Mouse (Mus musculus) adrenal gland, adult 18-20 months (tissue): ENCODE data around the gene Tbx19. TPM values are rescaled to one million over a fixed set of nuclear protein-coding genes. Genes with fewer than 3 reads are reported as not detected.
A peak's percentile ranks its signal among the peaks of the same experiment; 100 is the strongest.

ENCODE experiments used
- DNase-seq, 2 experiments: peaks; one replicate each; pipeline ENCODE4 v3.0.0; 2021 to 2022; ENCODE audit warnings: low spot score in 2 of 2
- total RNA-seq, 2 experiments: library from RNA; stranded (reverse); gene quantifications; 1 replicate in 1 of 2; 2 replicates in 1 of 2; pipeline ENCODE4 v1.2.3; 2021

Gene Tbx19
- total RNA-seq, 2 experiments from 2014 or later: not detected

- no peak for DNase-seq
Observed at GRCm38 (mm10) chr1:165185116-165185515, 24.5 kb upstream of the Tbx19 start.

DNA sequence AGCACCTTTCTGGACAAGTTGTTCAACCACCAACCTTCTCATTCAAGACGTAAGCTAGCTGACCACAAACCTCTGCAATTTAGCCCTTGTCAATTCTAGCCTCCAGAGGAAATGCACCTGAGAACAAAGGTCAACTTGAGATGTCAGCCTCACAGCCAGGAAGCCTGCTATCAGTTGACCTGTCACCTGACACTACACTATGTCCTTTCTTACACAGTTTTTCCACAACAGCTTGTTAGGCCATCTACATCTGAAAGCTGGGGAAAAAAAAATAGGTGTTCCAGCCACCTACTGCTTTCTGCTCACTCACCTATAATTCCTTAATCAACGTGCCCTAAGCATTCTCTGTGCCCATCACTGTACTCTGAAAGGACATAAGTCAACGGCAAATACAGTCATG, 23.6 kb upstream of the Tbx19 start:
- no peak for DNase-seq

- DNase-seq: no peak
Observed at GRCm38 (mm10) chr1:165183400-165183799, 22.8 kb upstream of the Tbx19 start.

DNA sequence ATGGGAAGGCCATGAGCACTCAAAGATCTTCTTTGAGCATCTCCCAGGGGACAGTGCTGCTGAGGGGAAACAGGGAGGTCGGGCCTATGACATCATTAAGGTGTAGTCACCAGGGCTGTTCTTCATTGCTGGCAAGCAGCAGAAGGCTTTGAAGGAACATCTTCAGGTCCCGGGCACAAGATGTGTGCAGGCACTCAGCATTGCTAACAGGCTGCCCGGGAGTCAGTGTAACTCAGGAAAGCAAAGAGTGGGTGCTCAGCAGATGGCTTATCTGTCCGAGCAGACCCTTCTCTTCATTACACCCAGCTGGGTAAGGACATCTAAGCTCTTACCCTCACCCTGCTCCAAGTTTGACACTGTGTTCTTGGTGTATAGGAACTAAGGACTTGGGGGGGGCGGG, 18.7 kb upstream of the Tbx19 start:
- no peak for DNase-seq

GRCm38 (mm10) chr1:165178075-165178474, 17.5 kb upstream of the Tbx19 start:
- no peak for DNase-seq

- no peak for DNase-seq
Observed at GRCm38 (mm10) chr1:165174059-165174616, 13.6 kb upstream of the Tbx19 start.

GRCm38 (mm10) chr1:165171277-165171676, 10.7 kb upstream of the Tbx19 start:
- no peak for DNase-seq

GRCm38 (mm10) chr1:165170157-165170556, 9.6 kb upstream of the Tbx19 start:
- DNase-seq: no peak

DNA sequence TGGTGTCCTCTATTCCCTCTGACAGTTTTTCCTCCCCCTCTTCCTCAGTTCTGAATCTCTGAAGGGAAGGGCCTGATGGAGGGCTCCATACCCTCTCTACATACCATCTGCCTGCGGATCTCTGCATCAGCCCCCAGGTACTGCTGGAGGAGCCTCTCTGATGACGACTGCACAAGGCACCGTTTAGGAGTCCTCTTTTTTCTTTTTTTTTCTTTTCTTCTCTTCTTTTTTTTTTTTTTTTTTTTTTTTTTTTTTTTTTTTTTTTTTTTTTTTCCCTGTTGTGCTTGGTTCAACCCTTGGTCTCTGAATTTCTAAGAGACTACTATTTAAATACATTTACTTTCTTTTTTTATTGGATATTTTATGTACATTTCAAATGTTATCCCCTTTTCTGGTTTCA, 8.9 kb upstream of the Tbx19 start:
- DNase-seq: no peak

GRCm38 (mm10) chr1:165164920-165165319, 4.3 kb upstream of the Tbx19 start:
- DNase-seq: no peak

- DNase-seq: no peak
Observed at GRCm38 (mm10) chr1:165158841-165159240, 1.7 kb downstream of the Tbx19 start.

GRCm38 (mm10) chr1:165154162-165154561, 6.4 kb downstream of the Tbx19 start:
- DNase-seq: no peak

DNA sequence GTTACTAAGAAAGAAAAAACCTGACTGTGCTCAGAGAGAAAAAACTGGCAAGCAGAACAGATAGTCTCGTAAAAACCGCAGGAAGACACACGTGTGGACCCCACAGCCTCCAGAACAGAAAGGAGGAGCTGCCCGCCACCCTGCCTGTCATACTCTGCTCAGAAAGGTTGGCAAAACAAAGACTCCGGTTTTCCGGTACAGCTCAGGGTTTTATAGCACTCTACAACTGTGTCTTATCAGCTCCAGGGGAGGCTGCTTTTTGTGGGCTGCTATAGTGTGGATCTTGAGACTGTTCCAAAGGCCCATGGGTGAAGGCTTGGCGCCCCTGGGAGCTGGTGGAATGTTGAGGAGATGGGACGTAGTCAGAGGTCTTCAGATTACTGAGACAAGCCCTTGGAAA, 9.4 kb downstream of the Tbx19 start:
- DNase-seq: no peak

DNA sequence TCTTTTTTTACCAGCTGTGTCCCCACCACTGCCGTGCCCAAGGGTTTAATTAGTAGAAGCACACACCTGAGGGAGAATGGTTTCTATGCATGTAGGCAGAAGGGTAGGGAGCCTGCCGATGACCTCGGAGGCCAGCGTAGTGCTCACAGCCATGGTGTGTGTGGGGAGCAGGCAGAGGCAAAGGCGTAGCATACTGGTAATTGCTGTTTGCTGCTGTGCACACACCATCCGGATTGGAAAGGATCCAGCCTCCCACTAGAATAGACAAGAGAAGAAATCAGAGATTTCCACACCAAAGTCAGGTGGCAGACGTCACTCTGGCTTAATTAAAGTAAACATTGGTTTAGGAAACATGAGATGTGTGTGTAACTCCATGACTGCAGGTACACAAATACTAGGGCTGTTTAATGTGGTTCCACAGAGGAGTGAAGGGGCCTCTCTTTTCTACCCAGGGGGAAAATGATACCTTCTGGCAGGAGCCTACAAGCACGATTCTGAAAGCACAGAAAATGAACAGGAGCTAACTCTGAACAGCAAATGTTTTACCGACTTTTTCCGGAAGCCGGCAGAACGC, 18.1 kb downstream of the Tbx19 start:
- no peak for DNase-seq

DNA sequence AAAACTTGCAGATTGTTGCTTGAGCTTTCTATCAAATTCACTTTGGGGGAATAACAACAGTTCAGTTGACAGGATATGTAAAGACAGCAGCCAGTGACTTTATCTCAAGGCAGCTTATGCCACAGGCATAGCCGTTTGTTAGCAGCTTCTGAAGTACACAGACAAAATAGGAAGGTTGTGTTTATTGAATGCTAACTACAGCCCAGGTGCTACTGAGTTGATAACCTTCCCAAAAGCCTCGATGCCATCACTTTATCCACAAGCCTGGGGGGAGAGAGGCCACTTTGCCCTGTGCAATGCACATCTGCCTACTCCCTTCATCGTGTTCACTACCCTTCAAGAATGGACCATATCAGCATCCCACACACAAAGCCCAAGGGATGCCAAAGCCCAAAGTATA, 20.3 kb downstream of the Tbx19 start:
- no peak for DNase-seq

GRCm38 (mm10) chr1:165133858-165134257, 26.7 kb downstream of the Tbx19 start:
- no peak for DNase-seq

DNA sequence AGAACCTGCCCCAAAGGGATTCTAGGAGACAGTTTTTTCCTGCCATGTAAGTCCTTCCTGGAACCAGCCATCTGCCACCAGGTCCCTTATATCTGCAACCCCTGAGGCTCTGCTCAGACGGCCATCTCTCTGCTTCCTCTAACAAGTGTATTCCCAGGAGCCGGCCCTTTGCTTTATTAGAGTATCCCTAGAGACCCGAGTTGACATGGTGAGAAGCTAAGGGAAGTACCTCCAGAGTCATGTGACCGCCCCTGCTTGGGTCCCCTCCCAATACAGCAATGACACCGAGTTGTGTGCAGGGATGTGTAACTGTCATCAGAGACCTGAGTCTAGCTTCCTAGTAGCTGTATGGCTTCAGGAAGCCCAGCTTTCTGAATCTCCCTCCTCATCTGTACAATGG, 27.3 kb downstream of the Tbx19 start:
- no peak for DNase-seq

DNA sequence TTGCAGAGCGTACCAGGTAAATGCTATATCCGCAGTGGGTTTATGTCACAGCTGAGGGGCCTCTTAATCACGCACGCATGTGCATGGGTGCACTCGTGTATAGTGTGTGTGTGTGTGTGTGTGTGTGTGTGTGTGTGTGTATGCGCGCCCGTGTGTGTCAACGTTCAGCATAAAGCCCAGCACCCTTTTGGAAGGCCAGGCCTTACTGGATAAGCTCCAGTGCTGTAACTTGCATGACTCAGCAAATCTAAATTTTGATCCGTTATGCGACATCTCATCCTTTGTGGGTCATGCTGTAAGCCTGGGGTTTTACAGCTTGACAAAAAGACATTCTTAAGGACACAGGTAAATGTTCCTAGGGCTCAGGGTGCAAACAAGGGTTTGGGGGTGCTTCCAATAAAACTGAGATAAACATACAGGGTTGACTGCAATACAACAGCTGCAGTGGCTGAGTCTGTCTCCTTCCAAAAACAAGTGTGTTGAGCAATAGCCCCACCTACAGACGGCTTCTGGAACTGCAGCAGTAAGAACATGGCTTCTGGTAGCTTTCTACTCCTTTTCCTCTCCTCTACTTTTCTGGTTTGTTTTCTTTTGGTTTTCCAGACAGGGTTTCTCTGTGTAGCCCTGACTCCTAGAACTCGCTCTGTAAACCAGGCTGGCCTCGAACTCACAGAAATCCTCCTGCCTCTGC, 28.2 kb downstream of the Tbx19 start:
- DNase-seq: peak; percentile 72 to 75

DNA sequence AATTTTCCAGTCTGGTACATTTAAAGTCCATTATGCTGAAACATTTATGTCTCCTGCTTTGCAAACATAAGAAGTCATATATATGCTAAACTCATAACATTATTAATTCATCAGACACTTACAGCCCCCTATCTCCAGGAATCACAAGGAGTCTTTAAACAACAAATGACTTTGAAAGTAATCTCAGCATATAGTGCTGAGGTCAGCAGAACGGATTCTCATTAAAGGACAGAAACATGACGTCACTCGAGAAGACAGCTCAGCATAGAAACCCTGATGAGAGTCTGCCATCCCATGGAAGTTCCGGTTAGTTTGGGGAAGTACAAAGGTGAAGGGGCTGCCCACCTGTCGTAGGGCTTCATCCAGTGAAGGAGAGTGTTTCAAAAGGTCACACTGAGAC, 31.0 kb downstream of the Tbx19 start:
- no peak for DNase-seq

DNA sequence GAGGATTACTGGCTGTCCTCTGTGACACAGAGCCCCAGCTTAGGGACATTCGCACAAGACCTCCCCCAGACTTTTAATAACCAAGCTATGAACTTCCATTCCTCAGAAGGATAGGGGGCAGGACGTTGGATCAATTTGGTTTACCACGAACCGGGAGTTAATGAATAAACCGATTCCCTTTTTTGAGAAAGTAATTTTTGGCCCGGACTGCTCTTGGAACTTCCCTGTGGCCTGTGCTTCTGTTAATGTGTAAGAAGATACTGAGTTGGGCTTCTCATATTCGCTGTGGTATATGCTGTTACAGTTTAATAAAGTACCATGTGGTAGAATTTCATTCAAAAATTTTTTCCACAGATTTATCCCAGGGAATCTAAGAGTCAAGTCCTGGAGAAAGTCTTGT, 39.5 kb downstream of the Tbx19 start:
- DNase-seq: no peak

- DNase-seq: peak; percentile 83 to 90
Observed at GRCm38 (mm10) chr1:165120349-165120898, 40.1 kb downstream of the Tbx19 start.

DNA sequence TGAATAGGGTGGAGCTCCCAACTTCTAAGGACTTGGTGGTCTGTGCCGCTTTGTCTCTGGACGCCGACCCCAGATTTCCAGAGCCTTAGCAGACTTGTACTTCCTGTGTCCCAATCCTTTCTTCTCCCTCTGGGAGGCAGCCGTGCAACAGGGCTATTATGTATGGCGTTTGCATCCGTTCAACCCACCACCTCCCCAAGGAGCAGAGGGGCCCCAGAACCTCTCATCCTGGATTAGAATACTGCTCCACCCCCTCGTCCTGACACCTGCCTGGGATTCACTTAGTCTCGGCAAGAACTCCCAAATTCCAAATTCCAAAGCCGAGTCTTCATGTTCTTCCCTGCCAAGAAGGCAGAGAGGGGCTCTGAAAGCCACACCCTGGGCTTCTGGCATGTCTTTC, 40.8 kb downstream of the Tbx19 start:
- no peak for DNase-seq
